Mouse (Mus musculus): Measurements from ENCODE around the gene Slc16a10. TPM values are rescaled to one million over a fixed set of nuclear protein-coding genes. Genes with fewer than 3 reads are reported as not detected.

Gene Slc16a10
- polyA plus RNA-seq, 1 experiment from 2014 or later = 9.2 TPM

DNA sequence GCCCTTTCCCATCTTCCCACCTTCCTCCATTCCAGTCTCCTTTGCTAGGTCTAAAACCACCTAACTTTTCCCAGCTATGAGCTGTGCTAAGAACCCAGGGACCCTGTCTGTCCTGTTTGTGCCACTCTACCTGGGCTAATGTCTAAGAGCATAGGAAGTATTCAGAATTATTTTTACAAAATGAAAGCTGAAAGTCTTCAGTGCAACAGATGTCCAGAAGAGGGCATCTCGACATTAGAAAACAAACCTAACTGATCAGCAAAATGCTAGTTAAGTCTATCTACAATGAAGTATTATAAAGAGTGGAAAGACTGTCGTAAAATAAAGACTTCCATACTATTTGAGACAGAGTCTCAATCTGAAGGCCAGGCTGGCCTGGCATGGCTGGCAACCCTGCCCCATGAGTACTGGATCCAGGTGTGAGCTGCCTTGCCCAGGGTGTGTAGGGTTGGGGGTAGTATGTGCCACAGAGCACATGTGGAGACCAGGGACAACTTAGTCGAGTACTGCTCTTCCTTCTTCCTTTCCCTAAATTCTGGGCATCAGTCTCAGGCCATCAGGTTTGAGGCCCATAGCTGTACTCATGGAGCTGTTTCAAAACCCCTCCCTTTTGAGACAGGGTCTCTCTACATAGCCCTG is 88.7 kb downstream of the Slc16a10 start:
- ATAC-seq (ENCODE audit: insufficient number of reproducible peaks, insufficient read depth, low FRiP score, low read depth) = peak; percentile 23; the same call in 1 of the 2 replicates
- 54% methylated on average over 3 of the region's 3 CpGs for WGBS
- no peak overlapping the region for H3K4me2 ChIP-seq (replicated peaks; ENCODE audit: low read depth, low read length)
- H3K4me1 ChIP-seq (ENCODE audit: control insufficient read depth, insufficient read depth, low read length) = no peaks in the 10 kb centered on the region
- no peak overlapping the region for H3K27ac ChIP-seq (ENCODE audit: low read length)
- no peak overlapping the region for H3K4me3 ChIP-seq (ENCODE audit: low read depth, low read length)
- H3K9ac ChIP-seq (replicated peaks; ENCODE audit: low read depth, low read length) = no peak overlapping the region
- no peaks in the 10 kb centered on the region for H3K36me3 ChIP-seq (ENCODE audit: control insufficient read depth, insufficient read depth, low read length)
- no peaks in the 10 kb centered on the region for H3K27me3 ChIP-seq (ENCODE audit: control insufficient read depth, insufficient read depth, low read length)
- no peaks in the 10 kb centered on the region for H3K9me3 ChIP-seq (ENCODE audit: control insufficient read depth, low read depth, low read length)

DNA sequence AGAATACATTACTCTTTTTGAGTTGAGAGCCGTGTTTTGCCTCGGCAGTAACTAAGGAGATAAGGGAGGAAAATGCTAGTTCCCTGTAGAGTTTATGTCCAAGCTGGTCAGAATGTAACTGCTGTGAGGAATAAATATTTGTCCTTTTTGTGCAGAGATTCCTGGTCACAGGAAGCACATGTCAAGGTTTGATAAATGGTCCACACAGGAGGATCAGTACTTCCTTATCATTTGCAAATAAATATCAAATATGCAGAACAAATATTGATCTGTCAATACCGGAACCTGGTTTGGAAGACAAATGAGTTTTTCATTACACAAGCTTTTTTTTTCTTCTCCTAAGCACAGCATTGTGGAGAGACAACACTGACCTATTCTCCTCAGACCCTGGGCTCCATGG is 90.1 kb downstream of the Slc16a10 start:
- ATAC-seq (ENCODE audit: insufficient number of reproducible peaks, insufficient read depth, low FRiP score, low read depth) = no peak
- Histone ChIP-seq H3K27me3 (ENCODE audit: control insufficient read depth, insufficient read depth, low read length) (no peaks in the 10 kb centered on the region), H3K4me3 (ENCODE audit: low read depth, low read length) (no peak overlapping the region), H3K9me3 (ENCODE audit: control insufficient read depth, low read depth, low read length) (no peaks in the 10 kb centered on the region), H3K36me3 (ENCODE audit: control insufficient read depth, insufficient read depth, low read length) (no peaks in the 10 kb centered on the region), H3K4me1 (ENCODE audit: control insufficient read depth, insufficient read depth, low read length) (no peaks in the 10 kb centered on the region), H3K27ac (ENCODE audit: low read length) (no peak overlapping the region), H3K4me2 (replicated peaks; ENCODE audit: low read depth, low read length) (no peak overlapping the region), H3K9ac (replicated peaks; ENCODE audit: low read depth, low read length) (no peak overlapping the region)
- WGBS = 36% methylated on average over 3 of the region's 3 CpGs

DNA sequence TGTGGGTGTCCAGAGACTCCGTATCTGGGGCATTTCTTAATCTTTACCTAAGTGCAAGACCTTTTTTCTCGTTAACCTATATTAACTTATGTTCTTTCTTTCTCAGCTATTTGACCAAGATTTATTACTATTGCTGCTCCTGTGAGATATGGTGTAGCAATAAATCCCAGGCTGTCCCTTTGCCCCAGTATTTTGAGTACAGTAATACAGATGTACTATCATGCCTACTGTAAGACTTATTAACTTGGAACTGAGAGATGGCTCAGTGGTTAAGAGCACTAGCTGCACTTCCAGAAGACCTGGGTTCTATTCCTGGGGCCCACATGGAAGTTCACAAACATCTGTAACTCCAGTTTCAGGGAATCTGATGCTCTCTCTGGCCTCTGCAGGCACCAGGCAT is 91.3 kb downstream of the Slc16a10 start:
- Histone ChIP-seq H3K27me3 (ENCODE audit: control insufficient read depth, insufficient read depth, low read length) (no peaks in the 10 kb centered on the region), H3K4me3 (ENCODE audit: low read depth, low read length) (no peak overlapping the region), H3K4me1 (ENCODE audit: control insufficient read depth, insufficient read depth, low read length) (no peaks in the 10 kb centered on the region), H3K36me3 (ENCODE audit: control insufficient read depth, insufficient read depth, low read length) (no peaks in the 10 kb centered on the region), H3K9me3 (ENCODE audit: control insufficient read depth, low read depth, low read length) (no peaks in the 10 kb centered on the region), H3K4me2 (replicated peaks; ENCODE audit: low read depth, low read length) (no peak overlapping the region), H3K9ac (replicated peaks; ENCODE audit: low read depth, low read length) (no peak overlapping the region), H3K27ac (ENCODE audit: low read length) (no peak overlapping the region)
- WGBS = 85% methylated on average over 2 of the region's 2 CpGs
- no peak for ATAC-seq (ENCODE audit: insufficient number of reproducible peaks, insufficient read depth, low FRiP score, low read depth)

DNA sequence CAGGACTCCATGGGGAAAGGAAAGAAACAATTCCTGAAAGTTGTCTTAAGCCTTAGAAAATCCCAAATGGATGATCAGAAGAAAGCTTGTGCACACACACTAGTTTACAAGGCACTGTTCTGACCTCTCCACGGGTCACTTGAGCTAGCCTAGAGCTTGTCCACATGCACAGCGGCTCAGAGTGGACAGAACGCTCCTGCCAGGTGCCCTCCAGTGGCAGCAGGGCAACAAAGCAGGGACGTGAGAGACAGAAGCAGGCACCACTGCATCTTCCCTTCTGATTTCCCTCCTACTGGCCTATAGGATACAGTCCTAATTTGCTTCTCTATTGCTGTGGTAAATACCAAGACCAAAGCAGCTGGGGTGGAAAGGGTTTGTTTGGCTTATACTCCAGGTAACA is 100.7 kb downstream of the Slc16a10 start:
- WGBS = 26% methylated on average over 4 of the region's 4 CpGs
- H3K9me3 ChIP-seq (ENCODE audit: control insufficient read depth, low read depth, low read length) = no peaks in the 10 kb centered on the region
- no peak overlapping the region for H3K9ac ChIP-seq (replicated peaks; ENCODE audit: low read depth, low read length)
- no peak overlapping the region for H3K4me3 ChIP-seq (ENCODE audit: low read depth, low read length)
- H3K4me2 ChIP-seq (replicated peaks; ENCODE audit: low read depth, low read length) = no peak overlapping the region
- H3K36me3 ChIP-seq (ENCODE audit: control insufficient read depth, insufficient read depth, low read length) = no peaks in the 10 kb centered on the region
- no peak overlapping the region for H3K27ac ChIP-seq (ENCODE audit: low read length)
- no peaks in the 10 kb centered on the region for H3K4me1 ChIP-seq (ENCODE audit: control insufficient read depth, insufficient read depth, low read length)
- ATAC-seq (ENCODE audit: insufficient number of reproducible peaks, insufficient read depth, low FRiP score, low read depth) = no peak
- no peaks in the 10 kb centered on the region for H3K27me3 ChIP-seq (ENCODE audit: control insufficient read depth, insufficient read depth, low read length)

DNA sequence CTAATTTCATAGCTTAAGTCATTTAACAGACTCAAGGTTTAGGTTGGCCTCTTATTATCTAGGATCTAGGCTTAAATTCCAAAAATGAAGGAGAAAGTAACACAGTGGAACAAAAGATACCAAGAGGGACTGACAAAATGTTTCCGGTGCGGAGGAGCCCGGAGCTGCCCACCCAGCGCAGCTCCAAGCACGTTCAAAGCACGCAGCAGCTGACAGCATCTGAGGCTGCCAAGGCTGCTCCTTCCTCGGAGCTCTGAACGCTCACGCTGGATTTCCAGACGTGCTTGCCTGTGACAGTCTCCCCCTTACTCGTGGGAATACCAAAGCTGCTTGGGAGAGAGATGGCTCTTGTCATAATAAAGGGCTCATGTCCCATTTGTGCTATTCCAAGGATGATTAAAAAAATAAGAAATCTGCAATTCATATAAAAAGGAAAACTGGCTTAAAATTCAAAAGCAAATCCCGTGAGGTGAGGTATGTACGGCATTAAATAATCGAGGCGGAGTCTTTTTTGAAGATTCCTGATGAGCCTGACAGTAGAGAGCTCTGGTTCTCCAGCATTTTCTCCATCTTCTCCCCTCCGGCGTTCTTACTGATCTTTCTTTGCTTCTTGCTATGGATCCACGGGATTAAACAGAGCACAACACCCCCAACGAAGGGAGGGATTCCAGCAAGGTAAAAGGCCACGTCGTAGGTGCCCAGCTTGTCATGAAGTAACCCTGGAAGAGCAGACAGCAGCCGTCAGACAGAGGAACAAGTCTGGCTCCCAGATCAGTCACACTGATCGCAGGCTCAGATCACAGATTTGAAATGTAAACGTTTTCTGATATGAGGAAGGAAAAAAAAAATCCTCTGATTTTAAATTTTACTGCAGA is 105.1 kb downstream of the Slc16a10 start:
- H3K27me3 ChIP-seq (ENCODE audit: control insufficient read depth, insufficient read depth, low read length) = no peaks in the 10 kb centered on the region
- no peak for ATAC-seq (ENCODE audit: insufficient number of reproducible peaks, insufficient read depth, low FRiP score, low read depth)
- no peaks in the 10 kb centered on the region for H3K36me3 ChIP-seq (ENCODE audit: control insufficient read depth, insufficient read depth, low read length)
- WGBS = 72% methylated on average over 24 of the region's 24 CpGs
- H3K4me3 ChIP-seq (ENCODE audit: low read depth, low read length) = no peak overlapping the region
- H3K4me2 ChIP-seq (replicated peaks; ENCODE audit: low read depth, low read length) = no peak overlapping the region
- no peaks in the 10 kb centered on the region for H3K9me3 ChIP-seq (ENCODE audit: control insufficient read depth, low read depth, low read length)
- H3K4me1 ChIP-seq (ENCODE audit: control insufficient read depth, insufficient read depth, low read length) = no peaks in the 10 kb centered on the region
- H3K27ac ChIP-seq (ENCODE audit: low read length) = no peak overlapping the region
- H3K9ac ChIP-seq (replicated peaks; ENCODE audit: low read depth, low read length) = no peak overlapping the region

- no peak overlapping the region for H3K4me2 ChIP-seq (replicated peaks; ENCODE audit: low read depth, low read length)
- H3K36me3 ChIP-seq (ENCODE audit: control insufficient read depth, insufficient read depth, low read length) = no peaks in the 10 kb centered on the region
- no peaks in the 10 kb centered on the region for H3K4me1 ChIP-seq (ENCODE audit: control insufficient read depth, insufficient read depth, low read length)
- no peaks in the 10 kb centered on the region for H3K27me3 ChIP-seq (ENCODE audit: control insufficient read depth, insufficient read depth, low read length)
- H3K9ac ChIP-seq (replicated peaks; ENCODE audit: low read depth, low read length) = no peak overlapping the region
- no peak overlapping the region for H3K4me3 ChIP-seq (ENCODE audit: low read depth, low read length)
- ATAC-seq (ENCODE audit: insufficient number of reproducible peaks, insufficient read depth, low FRiP score, low read depth) = no peak
- 93% methylated on average over 6 of the region's 6 CpGs for WGBS
- H3K9me3 ChIP-seq (ENCODE audit: control insufficient read depth, low read depth, low read length) = no peaks in the 10 kb centered on the region
- no peak overlapping the region for H3K27ac ChIP-seq (ENCODE audit: low read length)
Observed at GRCm38 (mm10) chr10:40034956-40035355, 107.1 kb downstream of the Slc16a10 start.

DNA sequence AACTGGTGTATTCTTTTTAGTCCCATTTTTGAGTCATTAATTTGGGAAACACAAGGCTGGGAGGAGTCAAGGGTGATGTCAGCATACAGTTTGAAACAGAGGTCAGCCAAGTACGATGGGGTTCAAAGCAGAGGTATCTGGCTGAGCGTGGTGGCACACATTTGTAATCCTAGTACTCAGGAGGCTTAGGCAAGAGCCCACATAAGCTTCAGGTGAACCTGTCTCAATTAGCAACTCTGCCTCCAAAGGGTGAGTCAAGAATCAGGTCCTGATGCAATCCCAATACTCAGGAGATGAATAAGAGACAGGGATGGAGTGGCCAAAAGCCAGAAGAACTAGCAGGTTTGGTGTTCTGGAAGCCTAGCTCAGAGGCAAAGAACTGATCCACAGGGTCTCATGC is 109.2 kb downstream of the Slc16a10 start:
- no peak overlapping the region for H3K4me3 ChIP-seq (ENCODE audit: low read depth, low read length)
- no peak overlapping the region for H3K4me2 ChIP-seq (replicated peaks; ENCODE audit: low read depth, low read length)
- H3K9me3 ChIP-seq (ENCODE audit: control insufficient read depth, low read depth, low read length) = no peaks in the 10 kb centered on the region
- H3K27me3 ChIP-seq (ENCODE audit: control insufficient read depth, insufficient read depth, low read length) = no peaks in the 10 kb centered on the region
- no peaks in the 10 kb centered on the region for H3K36me3 ChIP-seq (ENCODE audit: control insufficient read depth, insufficient read depth, low read length)
- no peak overlapping the region for H3K9ac ChIP-seq (replicated peaks; ENCODE audit: low read depth, low read length)
- H3K4me1 ChIP-seq (ENCODE audit: control insufficient read depth, insufficient read depth, low read length) = no peaks in the 10 kb centered on the region
- no peak overlapping the region for H3K27ac ChIP-seq (ENCODE audit: low read length)
- WGBS = 54% methylated on average over 2 of the region's 2 CpGs
- no peak for ATAC-seq (ENCODE audit: insufficient number of reproducible peaks, insufficient read depth, low FRiP score, low read depth)

GRCm38 (mm10) chr10:40030716-40031115 is 111.3 kb downstream of the Slc16a10 start:
- Histone ChIP-seq H3K9ac (replicated peaks; ENCODE audit: low read depth, low read length) (no peak overlapping the region), H3K4me3 (ENCODE audit: low read depth, low read length) (no peak overlapping the region), H3K4me1 (ENCODE audit: control insufficient read depth, insufficient read depth, low read length) (no peaks in the 10 kb centered on the region), H3K36me3 (ENCODE audit: control insufficient read depth, insufficient read depth, low read length) (no peaks in the 10 kb centered on the region), H3K4me2 (replicated peaks; ENCODE audit: low read depth, low read length) (no peak overlapping the region), H3K27ac (ENCODE audit: low read length) (no peak overlapping the region), H3K27me3 (ENCODE audit: control insufficient read depth, insufficient read depth, low read length) (no peaks in the 10 kb centered on the region), H3K9me3 (ENCODE audit: control insufficient read depth, low read depth, low read length) (no peaks in the 10 kb centered on the region)
- 93% methylated on average over 6 of the region's 6 CpGs for WGBS
- no peak for ATAC-seq (ENCODE audit: insufficient number of reproducible peaks, insufficient read depth, low FRiP score, low read depth)
